Mouse (Mus musculus): Measurements from ENCODE around the gene Prph2. TPM values are rescaled to one million over a fixed set of nuclear protein-coding genes. Genes with fewer than 3 reads are reported as not detected.

Gene Prph2
- polyA plus RNA-seq, 1 experiment from 2014 or later = not detected

DNA sequence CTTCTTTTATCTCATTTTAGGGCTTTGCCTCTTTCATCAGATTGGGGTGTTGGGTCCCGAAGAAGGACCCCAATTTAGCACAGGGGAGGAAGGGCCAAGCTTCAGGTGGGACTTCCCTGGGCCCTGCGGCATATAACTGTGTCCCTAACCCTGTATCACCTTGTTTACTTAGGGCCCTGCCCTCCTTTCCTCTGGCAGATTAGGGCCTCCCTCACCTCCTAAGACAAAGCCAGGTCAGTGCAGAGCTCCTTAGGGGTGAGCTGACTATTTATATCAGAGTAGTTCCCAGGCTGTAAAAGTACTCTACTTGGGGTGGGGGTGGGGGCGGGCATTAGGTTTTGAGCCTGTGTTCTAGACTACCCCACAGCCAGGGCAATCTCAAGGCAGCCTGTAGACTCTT lies 4.9 kb downstream of the Prph2 start:
- Histone ChIP-seq H3K9ac (ENCODE audit: low read length) (no peak overlapping the region), H3K4me1 (replicated peaks; ENCODE audit: control insufficient read depth, insufficient read depth, low read length) (no peaks in the 10 kb centered on the region), H3K27me3 (ENCODE audit: control insufficient read depth, insufficient read depth, low read depth, low read length) (no peaks in the 10 kb centered on the region), H3K4me3 (ENCODE audit: low read length) (no peak overlapping the region), H3K9me3 (ENCODE audit: control insufficient read depth, low read length) (no peaks in the 10 kb centered on the region), H3K4me2 (ENCODE audit: low read depth, low read length) (no peak overlapping the region), H3K27ac (ENCODE audit: low read length) (no peak overlapping the region), H3K36me3 (ENCODE audit: control insufficient read depth, insufficient read depth, low read length) (no peaks in the 10 kb centered on the region)
- no peak for ATAC-seq (ENCODE audit: low read depth)
- WGBS = 51% methylated on average over 3 of the region's 3 CpGs

DNA sequence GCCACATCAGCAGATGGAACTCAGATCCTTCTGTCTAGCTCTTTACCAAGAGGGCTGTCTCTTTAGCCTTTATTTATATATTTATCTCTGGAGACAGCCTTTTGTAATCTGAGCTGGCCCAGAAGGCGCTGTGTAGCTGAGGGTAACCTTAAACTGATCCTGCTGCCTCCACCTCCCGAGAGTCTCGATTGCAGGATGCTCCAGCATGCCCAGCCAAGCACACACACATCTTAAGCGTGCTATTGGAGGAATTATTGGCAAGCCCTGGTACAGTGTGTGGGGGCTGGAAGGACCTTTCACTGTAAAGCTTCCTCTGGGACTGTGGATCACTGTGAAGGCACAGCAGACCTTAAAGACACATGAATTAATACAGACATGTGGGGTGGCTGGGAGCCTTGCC lies 8.7 kb downstream of the Prph2 start:
- no peak for ATAC-seq (ENCODE audit: low read depth)
- Histone ChIP-seq H3K4me1 (replicated peaks; ENCODE audit: control insufficient read depth, insufficient read depth, low read length) (no peaks in the 10 kb centered on the region), H3K4me2 (ENCODE audit: low read depth, low read length) (no peak overlapping the region), H3K27ac (ENCODE audit: low read length) (no peak overlapping the region), H3K9me3 (ENCODE audit: control insufficient read depth, low read length) (no peaks in the 10 kb centered on the region), H3K36me3 (ENCODE audit: control insufficient read depth, insufficient read depth, low read length) (no peaks in the 10 kb centered on the region), H3K4me3 (ENCODE audit: low read length) (no peak overlapping the region), H3K27me3 (ENCODE audit: control insufficient read depth, insufficient read depth, low read depth, low read length) (no peaks in the 10 kb centered on the region), H3K9ac (ENCODE audit: low read length) (no peak overlapping the region)
- 13% methylated on average over 4 of the region's 4 CpGs for WGBS

DNA sequence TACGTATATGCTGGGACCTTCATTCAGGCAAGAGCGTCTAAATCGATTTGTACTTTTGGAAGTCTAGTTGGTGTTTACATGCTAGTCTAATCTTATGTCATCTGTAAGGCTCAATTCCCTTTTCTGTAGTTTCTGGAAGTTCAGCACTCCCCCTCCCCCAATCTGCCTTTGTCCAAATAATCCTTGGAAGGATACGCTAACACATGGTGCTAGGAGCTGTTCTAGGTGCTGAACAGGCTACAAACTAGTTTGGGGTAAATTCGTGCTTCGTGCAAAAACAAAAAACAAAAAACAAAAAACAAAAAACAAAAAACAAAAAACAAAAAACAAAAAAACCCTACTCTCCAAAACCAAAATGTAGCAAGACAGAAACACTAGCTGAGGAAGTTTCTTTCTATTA lies 10.6 kb downstream of the Prph2 start:
- WGBS = 49% methylated on average over 6 of the region's 6 CpGs

DNA sequence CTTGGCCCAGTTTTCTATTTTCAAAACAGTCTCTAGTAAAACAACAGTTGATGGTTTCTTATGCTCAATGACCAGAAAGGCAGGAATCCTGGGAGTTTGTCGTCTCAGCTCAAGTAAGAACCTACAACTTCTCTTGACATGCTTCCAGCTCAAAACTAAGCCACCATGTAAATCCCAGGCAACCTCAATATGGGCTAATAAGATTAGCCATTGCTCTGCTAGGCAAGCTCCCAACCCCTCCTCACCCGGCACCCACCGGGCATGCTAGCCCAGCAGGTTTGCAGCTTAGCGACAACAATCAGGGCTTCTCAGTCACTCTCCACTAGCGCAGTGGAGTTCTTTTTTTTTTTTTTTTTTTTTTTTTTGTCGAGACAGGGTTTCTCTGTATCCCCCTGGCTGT lies 15.9 kb downstream of the Prph2 start:
- Histone ChIP-seq H3K27me3 (ENCODE audit: control insufficient read depth, insufficient read depth, low read depth, low read length) (no peaks in the 10 kb centered on the region), H3K36me3 (ENCODE audit: control insufficient read depth, insufficient read depth, low read length) (peaks cover 15% of the 10 kb centered on the region), H3K9ac (ENCODE audit: low read length) (no peak overlapping the region), H3K9me3 (ENCODE audit: control insufficient read depth, low read length) (no peaks in the 10 kb centered on the region), H3K4me3 (ENCODE audit: low read length) (no peak overlapping the region), H3K4me2 (ENCODE audit: low read depth, low read length) (no peak overlapping the region), H3K4me1 (replicated peaks; ENCODE audit: control insufficient read depth, insufficient read depth, low read length) (no peaks in the 10 kb centered on the region), H3K27ac (ENCODE audit: low read length) (no peak overlapping the region)
- no peak for ATAC-seq (ENCODE audit: low read depth)
- 45% methylated on average over 6 of the region's 6 CpGs for WGBS

More for the DNA sequence above, 10.6 kb downstream of the Prph2 start:
- Histone ChIP-seq H3K9me3 (ENCODE audit: control insufficient read depth, low read length) (no peaks in the 10 kb centered on the region), H3K27me3 (ENCODE audit: control insufficient read depth, insufficient read depth, low read depth, low read length) (no peaks in the 10 kb centered on the region), H3K4me3 (ENCODE audit: low read length) (no peak overlapping the region), H3K9ac (ENCODE audit: low read length) (no peak overlapping the region), H3K4me1 (replicated peaks; ENCODE audit: control insufficient read depth, insufficient read depth, low read length) (no peaks in the 10 kb centered on the region), H3K4me2 (ENCODE audit: low read depth, low read length) (no peak overlapping the region), H3K27ac (ENCODE audit: low read length) (no peak overlapping the region), H3K36me3 (ENCODE audit: control insufficient read depth, insufficient read depth, low read length) (no peaks in the 10 kb centered on the region)
- no peak for ATAC-seq (ENCODE audit: low read depth)

DNA sequence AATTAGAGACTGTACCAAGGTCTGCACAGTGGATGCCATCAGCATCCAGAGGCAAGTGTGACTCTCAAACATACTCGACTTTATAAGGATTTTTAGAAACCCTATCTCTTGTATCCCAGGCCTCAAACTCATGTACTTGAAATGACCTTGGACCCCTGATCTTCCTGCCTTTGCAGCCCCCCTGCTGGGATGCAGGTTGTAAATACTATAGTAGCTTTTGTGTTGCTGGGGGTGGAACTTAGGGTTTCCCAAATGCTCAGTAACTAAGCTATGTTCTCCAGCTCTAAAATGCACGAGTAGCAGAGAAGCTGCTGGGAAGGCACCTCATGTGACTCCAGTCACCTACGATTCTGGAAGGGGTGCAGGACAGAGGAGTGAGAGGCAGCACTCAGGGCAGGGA lies 16.7 kb downstream of the Prph2 start:
- no peak overlapping the region for H3K4me3 ChIP-seq (ENCODE audit: low read length)
- H3K27me3 ChIP-seq (ENCODE audit: control insufficient read depth, insufficient read depth, low read depth, low read length) = no peaks in the 10 kb centered on the region
- H3K9me3 ChIP-seq (ENCODE audit: control insufficient read depth, low read length) = no peaks in the 10 kb centered on the region
- H3K4me1 ChIP-seq (replicated peaks; ENCODE audit: control insufficient read depth, insufficient read depth, low read length) = no peaks in the 10 kb centered on the region
- no peak overlapping the region for H3K9ac ChIP-seq (ENCODE audit: low read length)
- WGBS = 60% methylated on average over 3 of the region's 3 CpGs
- H3K27ac ChIP-seq (ENCODE audit: low read length) = no peak overlapping the region
- no peak for ATAC-seq (ENCODE audit: low read depth)
- H3K36me3 ChIP-seq (ENCODE audit: control insufficient read depth, insufficient read depth, low read length) = peaks cover 16% of the 10 kb centered on the region
- H3K4me2 ChIP-seq (ENCODE audit: low read depth, low read length) = no peak overlapping the region

DNA sequence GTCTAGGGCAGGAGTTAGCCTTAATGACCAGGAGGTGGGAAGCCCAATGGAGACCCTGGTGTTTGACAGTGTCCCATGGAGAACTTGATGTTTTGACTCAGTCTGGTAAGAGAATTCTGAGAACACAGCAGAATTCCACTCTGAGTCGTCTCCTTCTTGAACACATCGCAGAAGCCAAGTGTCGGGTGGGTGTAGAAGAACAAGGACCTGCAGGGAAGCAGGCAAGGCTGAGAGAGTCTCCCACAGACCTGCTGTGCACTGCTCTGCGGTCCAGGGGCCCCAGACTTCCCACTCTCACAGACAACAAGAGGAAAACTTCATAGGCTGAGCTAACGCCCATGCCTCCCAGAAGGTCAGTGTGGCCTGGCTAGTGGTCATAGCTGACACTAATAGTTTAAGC lies 17.5 kb downstream of the Prph2 start:
- H3K4me1 ChIP-seq (replicated peaks; ENCODE audit: control insufficient read depth, insufficient read depth, low read length) = no peaks in the 10 kb centered on the region
- no peak overlapping the region for H3K4me2 ChIP-seq (ENCODE audit: low read depth, low read length)
- peaks cover 24% of the 10 kb centered on the region for H3K36me3 ChIP-seq (ENCODE audit: control insufficient read depth, insufficient read depth, low read length)
- no peaks in the 10 kb centered on the region for H3K9me3 ChIP-seq (ENCODE audit: control insufficient read depth, low read length)
- no peak overlapping the region for H3K9ac ChIP-seq (ENCODE audit: low read length)
- ATAC-seq (ENCODE audit: low read depth) = no peak
- H3K27me3 ChIP-seq (ENCODE audit: control insufficient read depth, insufficient read depth, low read depth, low read length) = no peaks in the 10 kb centered on the region
- no peak overlapping the region for H3K27ac ChIP-seq (ENCODE audit: low read length)
- no peak overlapping the region for H3K4me3 ChIP-seq (ENCODE audit: low read length)
- WGBS = 89% methylated on average over 5 of the region's 5 CpGs

DNA sequence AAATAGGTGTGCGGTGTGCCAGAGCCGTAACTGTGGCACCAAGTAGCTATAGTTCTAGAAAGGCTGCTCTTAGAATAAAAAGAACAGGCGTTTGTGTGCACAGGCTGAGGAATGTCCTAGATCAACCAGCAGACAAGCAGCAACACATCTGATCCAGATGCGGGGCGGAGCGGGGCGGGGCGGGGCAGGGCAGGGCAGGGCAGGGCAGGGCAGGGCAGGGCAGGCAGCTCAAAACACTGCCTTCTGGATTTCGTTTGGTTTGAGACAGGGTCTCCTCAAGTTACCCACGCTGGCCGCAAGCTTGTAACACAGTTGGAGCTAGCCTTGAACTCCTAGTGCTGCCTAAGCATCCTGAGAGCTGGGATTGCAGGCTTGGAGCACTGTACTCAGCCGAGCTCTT lies 19.0 kb downstream of the Prph2 start:
- H3K4me1 ChIP-seq (replicated peaks; ENCODE audit: control insufficient read depth, insufficient read depth, low read length) = no peaks in the 10 kb centered on the region
- WGBS = 82% methylated on average over 12 of the region's 12 CpGs
- H3K9ac ChIP-seq (ENCODE audit: low read length) = no peak overlapping the region
- H3K4me2 ChIP-seq (ENCODE audit: low read depth, low read length) = no peak overlapping the region
- no peak overlapping the region for H3K27ac ChIP-seq (ENCODE audit: low read length)
- no peaks in the 10 kb centered on the region for H3K27me3 ChIP-seq (ENCODE audit: control insufficient read depth, insufficient read depth, low read depth, low read length)
- no peak overlapping the region for H3K4me3 ChIP-seq (ENCODE audit: low read length)
- ATAC-seq (ENCODE audit: low read depth) = no peak
- H3K36me3 ChIP-seq (ENCODE audit: control insufficient read depth, insufficient read depth, low read length) = peaks cover 37% of the 10 kb centered on the region
- H3K9me3 ChIP-seq (ENCODE audit: control insufficient read depth, low read length) = no peaks in the 10 kb centered on the region

DNA sequence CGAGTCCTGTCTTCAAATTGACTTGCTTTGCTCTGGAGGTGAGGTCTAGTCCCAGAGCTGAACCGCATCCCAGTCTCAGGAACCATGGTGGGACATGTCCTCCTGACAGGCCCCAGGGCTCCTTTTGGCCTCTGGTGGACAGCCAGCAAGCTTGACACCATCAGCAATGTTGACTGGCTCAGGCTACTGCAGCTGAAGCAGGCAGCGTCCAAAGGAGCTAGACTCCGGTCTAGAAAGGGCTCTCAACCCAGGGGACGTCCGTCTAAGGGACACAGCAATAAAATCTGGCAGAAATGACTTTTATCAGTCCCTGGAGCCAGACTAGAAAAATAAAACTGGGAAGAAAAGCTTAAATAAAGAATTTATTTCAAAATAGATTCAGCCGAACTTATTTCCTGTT lies 19.6 kb downstream of the Prph2 start:
- Histone ChIP-seq H3K36me3 (ENCODE audit: control insufficient read depth, insufficient read depth, low read length) (peaks cover 42% of the 10 kb centered on the region), H3K4me3 (ENCODE audit: low read length) (no peak overlapping the region), H3K4me1 (replicated peaks; ENCODE audit: control insufficient read depth, insufficient read depth, low read length) (no peaks in the 10 kb centered on the region), H3K27ac (ENCODE audit: low read length) (no peak overlapping the region), H3K9ac (ENCODE audit: low read length) (no peak overlapping the region), H3K4me2 (ENCODE audit: low read depth, low read length) (no peak overlapping the region), H3K27me3 (ENCODE audit: control insufficient read depth, insufficient read depth, low read depth, low read length) (no peaks in the 10 kb centered on the region), H3K9me3 (ENCODE audit: control insufficient read depth, low read length) (no peaks in the 10 kb centered on the region)
- no peak for ATAC-seq (ENCODE audit: low read depth)
- 88% methylated on average over 7 of the region's 7 CpGs for whole genome bisulfite sequencing

DNA sequence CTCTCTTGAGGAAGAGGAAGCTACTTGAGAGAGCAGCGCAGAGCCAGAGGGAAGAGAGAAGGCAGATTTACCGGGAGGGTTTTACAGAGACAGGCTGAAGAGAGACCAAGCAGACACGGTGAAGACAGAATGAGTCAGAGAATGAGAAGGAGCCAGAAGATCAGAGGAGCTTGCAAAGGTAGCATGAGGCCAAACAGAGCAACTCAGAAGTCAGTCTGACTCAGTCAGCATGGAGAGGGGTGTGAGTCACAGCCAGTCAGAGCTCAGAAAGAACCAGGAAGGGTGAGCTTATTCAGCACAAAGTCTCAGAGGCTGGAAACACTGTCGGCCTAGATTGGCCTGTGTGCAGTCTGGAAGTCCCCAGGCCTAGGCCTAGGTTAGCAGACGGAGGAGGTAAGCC lies 22.7 kb downstream of the Prph2 start:
- no peak overlapping the region for H3K4me3 ChIP-seq (ENCODE audit: low read length)
- 89% methylated on average over 5 of the region's 5 CpGs for WGBS
- no peaks in the 10 kb centered on the region for H3K9me3 ChIP-seq (ENCODE audit: control insufficient read depth, low read length)
- no peak for ATAC-seq (ENCODE audit: low read depth)
- peaks cover 65% of the 10 kb centered on the region for H3K36me3 ChIP-seq (ENCODE audit: control insufficient read depth, insufficient read depth, low read length)
- H3K27ac ChIP-seq (ENCODE audit: low read length) = no peak overlapping the region
- H3K4me2 ChIP-seq (ENCODE audit: low read depth, low read length) = no peak overlapping the region
- H3K4me1 ChIP-seq (replicated peaks; ENCODE audit: control insufficient read depth, insufficient read depth, low read length) = no peaks in the 10 kb centered on the region
- H3K27me3 ChIP-seq (ENCODE audit: control insufficient read depth, insufficient read depth, low read depth, low read length) = no peaks in the 10 kb centered on the region
- H3K9ac ChIP-seq (ENCODE audit: low read length) = no peak overlapping the region

All from lung, embryonic 16.5 days (tissue).